ENCODE assay signal across 8 mouse cellular contexts in genomic region chr7:135900861-135901321, GRCm38 (mm10).
A peak's percentile ranks its signal among the peaks of the same experiment; 100 is the strongest.
DNase-seq lines count a peak whose midpoint lies in the region; ATAC-seq lines count a peak whose summit lies in the region.
"Had no signal": no experiment of that assay in that cellular context is flagged by ENCODE, and none has a peak within 500 bp of the region (broad histone marks: within the 10 kb centered on the region; RNA-seq: fewer than 3 reads in every experiment).

No protein-coding gene starts in this region.

- H3K27me3 ChIP-seq in kidney, embryonic 14.5 days (ENCODE audit: control insufficient read depth, insufficient read depth, low read length), result no peaks in the 10 kb centered on the region
- H3K27me3 ChIP-seq in stomach, embryonic 16.5 days (ENCODE audit: control insufficient read depth, insufficient read depth, low read length), result no peaks in the 10 kb centered on the region
- H3K27me3 ChIP-seq: liver, embryonic 13.5 days had no signal

- no peak overlapping the region for H3K9ac ChIP-seq in kidney, embryonic 14.5 days (ENCODE audit: low read depth, low read length)
- no peak overlapping the region for H3K9ac ChIP-seq in stomach, embryonic 16.5 days (ENCODE audit: low read length)
- H3K9ac ChIP-seq: liver, embryonic 13.5 days had no signal

- H3K4me2 ChIP-seq in kidney, embryonic 14.5 days (replicated peaks; ENCODE audit: low read depth, low read length), result no peak overlapping the region
- H3K4me2 ChIP-seq in stomach, embryonic 16.5 days (ENCODE audit: low read depth, low read length), result no peak overlapping the region
- H3K4me2 ChIP-seq: liver, embryonic 13.5 days had no signal

- H3K4me1 ChIP-seq in kidney, embryonic 14.5 days (ENCODE audit: control insufficient read depth, insufficient read depth, low read length), result peaks cover 11% of the 10 kb centered on the region; the same call in 1 of the 2 replicates
- peaks cover 4% of the 10 kb centered on the region; the same call in 1 of the 2 replicates for H3K4me1 ChIP-seq in stomach, embryonic 16.5 days (ENCODE audit: control insufficient read depth, insufficient read depth, low read length)
- H3K4me1 ChIP-seq: liver, embryonic 13.5 days had no signal

- DNase-seq in urinary bladder, postnatal 14 days (ENCODE audit: low spot score), result peak; percentile 31
- no peak for DNase-seq in urinary bladder, postnatal 25 days (ENCODE audit: low spot score)
- DNase-seq in gastrocnemius, postnatal 36 days, result peak; percentile 49 to 64
- DNase-seq in frontal cortex, postnatal 25 days (ENCODE audit: low spot score in 2 of 2), result no peak
- DNase-seq in thymus, postnatal 0 days (ENCODE audit: low spot score), result no peak
- DNase-seq: liver, embryonic 13.5 days had no signal

- H3K36me3 ChIP-seq in kidney, embryonic 14.5 days (ENCODE audit: control insufficient read depth, insufficient read depth, low read length), result no peaks in the 10 kb centered on the region
- no peaks in the 10 kb centered on the region for H3K36me3 ChIP-seq in stomach, embryonic 16.5 days (ENCODE audit: control insufficient read depth, insufficient read depth, low read length)
- H3K36me3 ChIP-seq: liver, embryonic 13.5 days had no signal

- H3K9me3 ChIP-seq in kidney, embryonic 14.5 days (ENCODE audit: control insufficient read depth, low read length), result no peaks in the 10 kb centered on the region
- H3K9me3 ChIP-seq in stomach, embryonic 16.5 days (replicated peaks; ENCODE audit: control insufficient read depth, low read length), result no peaks in the 10 kb centered on the region
- H3K9me3 ChIP-seq: liver, embryonic 13.5 days had no signal

- H3K4me3 ChIP-seq in kidney, embryonic 14.5 days (ENCODE audit: low read length), result no peak overlapping the region
- no peak overlapping the region for H3K4me3 ChIP-seq in stomach, embryonic 16.5 days (replicated peaks; ENCODE audit: low read length)
- H3K4me3 ChIP-seq: liver, embryonic 13.5 days had no signal

- peak overlapping the region; percentile 56; the same call in 1 of the 2 replicates for H3K27ac ChIP-seq in kidney, embryonic 14.5 days (ENCODE audit: low read depth, low read length)
- H3K27ac ChIP-seq in stomach, embryonic 16.5 days (ENCODE audit: low read length), result peak overlapping the region; percentile 28; the same call in 1 of the 2 replicates
- H3K27ac ChIP-seq: liver, embryonic 13.5 days had no signal

- 16% methylated on average over 10 of the region's 10 CpGs for WGBS in kidney, embryonic 14.5 days
- WGBS in stomach, embryonic 16.5 days, result 24% methylated on average over 10 of the region's 10 CpGs

- intact Hi-C loops in gastrocnemius, postnatal 36 days (cut with DNase I), result no loop called here

- ATAC-seq in kidney, embryonic 14.5 days (ENCODE audit: low FRiP score, low TSS enrichment), result peak; percentile 69
- ATAC-seq in stomach, embryonic 16.5 days (ENCODE audit: insufficient read depth, low FRiP score), result peak; percentile 44; the same call in 1 of the 2 replicates

Comparison
In these comparisons a context has a peak if more than half of its experiments do, and no peak if none do; other contexts are left out.
1. DNase-seq: peak in urinary bladder, postnatal 14 days (single experiment) and gastrocnemius, postnatal 36 days (2 of 2); none in urinary bladder, postnatal 25 days (single experiment), frontal cortex, postnatal 25 days (0 of 2) and thymus, postnatal 0 days (single experiment).